Mouse (Mus musculus) limb, embryonic 11.5 days (tissue): ENCODE measurements around the gene Olfr315. TPM values are rescaled to one million over a fixed set of nuclear protein-coding genes. Genes with fewer than 3 reads are reported as not detected.
"Not testable (repeated sequence)": the region's sequence is repeated elsewhere in the genome, so short reads cannot be mapped to it uniquely, and the experiment has no call there.

Experiments used
- ATAC-seq: fragments of 200-750 bp; cut with Nextera tagmentation; 2 replicates; pipeline ENCODE4 v1.8.0; 2017; ENCODE audit warnings: low read depth; ENCODE audit not compliant: insufficient number of reproducible peaks, low FRiP score, low TSS enrichment
- DNase-seq: peaks from one replicate; pipeline ENCODE4 v3.0.0-alpha.2; 2015; ENCODE audit warnings: low spot score
- H3K27ac ChIP-seq: fragments of 300-500 bp; sonication (generic); replicated peaks from 2 replicates; pipeline ENCODE4 v1.5.1; 2014; ENCODE audit warnings: low read depth, mild to moderate bottlenecking, low read length
- H3K27me3 ChIP-seq: fragments of 300-500 bp; sonication (generic); 2 replicates; pipeline ENCODE4 v1.6.1; 2014; ENCODE audit warnings: mild to moderate bottlenecking, low read length, mixed read lengths; ENCODE audit not compliant: control insufficient read depth, insufficient read depth
- H3K36me3 ChIP-seq: fragments of 300-500 bp; sonication (generic); 2 replicates; pipeline ENCODE4 v1.6.1; 2014; ENCODE audit warnings: mild to moderate bottlenecking, low read length, moderate library complexity, mixed read lengths; ENCODE audit not compliant: control insufficient read depth, insufficient read depth
- H3K4me1 ChIP-seq: fragments of 300-500 bp; sonication (generic); 2 replicates; pipeline ENCODE4 v1.6.1; 2014; ENCODE audit warnings: low read length, mixed read lengths; ENCODE audit not compliant: control insufficient read depth, insufficient read depth
- H3K4me2 ChIP-seq: fragments of 300-500 bp; sonication (generic); 2 replicates; pipeline ENCODE4 v1.6.1; 2014; ENCODE audit warnings: low read depth, mild to moderate bottlenecking, moderate library complexity; ENCODE audit not compliant: severe bottlenecking
- H3K4me3 ChIP-seq: fragments of 300-500 bp; sonication (generic); 2 replicates; pipeline ENCODE4 v1.5.1; 2014; ENCODE audit warnings: low read depth, low read length
- H3K9ac ChIP-seq: fragments of 300-500 bp; sonication (generic); 2 replicates; pipeline ENCODE4 v1.6.1; 2014; ENCODE audit warnings: mild to moderate bottlenecking, low read length
- H3K9me3 ChIP-seq: fragments of 300-500 bp; sonication (generic); 2 replicates; pipeline ENCODE4 v1.6.1; 2016; ENCODE audit warnings: low read length; ENCODE audit not compliant: control insufficient read depth
- WGBS: fragments of 180-500 bp; shearing (Covaris S2); extraction: QIAGEN DNeasy Blood & Tissue Kit; methylation state at CpG from one replicate; pipeline ENCODE4 v1.1.7; 2014; 5-methylcytosine and 5-hydroxymethylcytosine counted together
- polyA plus RNA-seq: library from polyadenylated mRNA; unstranded; fragments of >200 nt; fragmentation: Nextera tagmentation; extraction: Ambion mirVana; gene quantifications from 2 replicates; pipeline ENCODE4 v1.2.1, GENCODE M21; 2014

Olfr315 gene
- polyA plus RNA-seq = not detected in 2 replicates

GRCm38 (mm10) chr11:58772888-58773287, at the start of gene Olfr315:
TSS of gene Olfr315 (plus strand) at chr11:58773188.
- DNase-seq = no peak
- Histone ChIP-seq H3K4me2 (no peak within 1 kb of the TSS), H3K9ac (no peak within 1 kb of the TSS), H3K27ac (no peak within 1 kb of the TSS), H3K9me3 (no peaks in the 10 kb centered on the region), H3K27me3 (no peaks in the 10 kb centered on the region), H3K4me1 (no peaks in the 10 kb centered on the region), H3K4me3 (no peak within 1 kb of the TSS), H3K36me3 (no peaks in the 10 kb centered on the region)
- ATAC-seq = no peak

- Histone ChIP-seq H3K4me3 (no peak within 1 kb of the TSS), H3K27ac (no peak within 1 kb of the TSS), H3K4me2 (no peak within 1 kb of the TSS), H3K4me1 (no peaks in the 10 kb centered on the region), H3K27me3 (no peaks in the 10 kb centered on the region), H3K9me3 (no peaks in the 10 kb centered on the region), H3K9ac (no peak within 1 kb of the TSS), H3K36me3 (no peaks in the 10 kb centered on the region)
- no peak for DNase-seq
- no peak for ATAC-seq
Observed at GRCm38 (mm10) chr11:58723914-58724313, 49.1 kb upstream of the Olfr315 start, which contains the start of gene Olfr318. TSS of gene Olfr318 (minus strand) at chr11:58724014.

GRCm38 (mm10) chr11:58727896-58728650, 44.9 kb upstream of the Olfr315 start:
- not testable (repeated sequence) for H3K4me3 ChIP-seq, DNase-seq, H3K9ac ChIP-seq, H3K9me3 ChIP-seq, H3K27me3 ChIP-seq, H3K4me2 ChIP-seq, H3K36me3 ChIP-seq, ATAC-seq, H3K4me1 ChIP-seq, H3K27ac ChIP-seq
- WGBS = 92% methylated on average over 6 of the region's 6 CpGs

- no peaks in the 10 kb centered on the region for H3K9me3 ChIP-seq
- no peak overlapping the region for H3K4me3 ChIP-seq
- 71% methylated on average over 3 of the region's 3 CpGs for WGBS
- no peaks in the 10 kb centered on the region for H3K36me3 ChIP-seq
- no peak overlapping the region for H3K27ac ChIP-seq
- no peak overlapping the region for H3K4me2 ChIP-seq
- ATAC-seq (no peak), DNase-seq (no peak)
- H3K27me3 ChIP-seq = no peaks in the 10 kb centered on the region
- H3K4me1 ChIP-seq = no peaks in the 10 kb centered on the region
- H3K9ac ChIP-seq = no peak overlapping the region
Observed at GRCm38 (mm10) chr11:58733372-58733771, 39.6 kb upstream of the Olfr315 start.

- WGBS = 63% methylated on average over 4 of the region's 4 CpGs
- Histone ChIP-seq H3K27me3 (no peaks in the 10 kb centered on the region), H3K4me3 (no peak within 1 kb of the TSS), H3K36me3 (no peaks in the 10 kb centered on the region), H3K4me1 (no peaks in the 10 kb centered on the region), H3K27ac (no peak within 1 kb of the TSS), H3K4me2 (no peak within 1 kb of the TSS), H3K9me3 (no peaks in the 10 kb centered on the region), H3K9ac (no peak within 1 kb of the TSS)
- DNase-seq (no peak), ATAC-seq (no peak)
Observed at GRCm38 (mm10) chr11:58738792-58739262, 34.2 kb upstream of the Olfr315 start, which contains the start of gene Olfr317. TSS of gene Olfr317 (minus strand) at chr11:58739212.

GRCm38 (mm10) chr11:58751096-58751495, 21.9 kb upstream of the Olfr315 start:
- H3K27me3 ChIP-seq, ATAC-seq, H3K27ac ChIP-seq, H3K9ac ChIP-seq, H3K9me3 ChIP-seq, DNase-seq, H3K4me2 ChIP-seq, H3K4me3 ChIP-seq, H3K4me1 ChIP-seq, H3K36me3 ChIP-seq: not testable (repeated sequence)
- 86% methylated on average over 18 of the region's 18 CpGs for WGBS

GRCm38 (mm10) chr11:58752434-58752833, 20.6 kb upstream of the Olfr315 start, which contains the start of gene Olfr316:
TSS of gene Olfr316 (plus strand) at chr11:58752734.
- Histone ChIP-seq H3K9ac (no peak within 1 kb of the TSS), H3K9me3 (no peaks in the 10 kb centered on the region), H3K36me3 (no peaks in the 10 kb centered on the region), H3K27ac (no peak within 1 kb of the TSS), H3K4me3 (no peak within 1 kb of the TSS), H3K4me1 (no peaks in the 10 kb centered on the region), H3K27me3 (no peaks in the 10 kb centered on the region), H3K4me2 (no peak within 1 kb of the TSS)
- no peak for DNase-seq
- ATAC-seq = no peak
- 91% methylated on average over 2 of the region's 2 CpGs for WGBS

GRCm38 (mm10) chr11:58782480-58783089, 9.6 kb downstream of the Olfr315 start, which contains the start of gene Olfr314:
TSS of gene Olfr314 (plus strand) at chr11:58782952.
- DNase-seq (no peak), ATAC-seq (no peak)
- H3K9ac ChIP-seq = no peak within 1 kb of the TSS
- H3K4me2 ChIP-seq = no peak within 1 kb of the TSS
- H3K4me1 ChIP-seq = no peaks in the 10 kb centered on the region
- WGBS = 84% methylated on average over 6 of the region's 6 CpGs
- no peak within 1 kb of the TSS for H3K4me3 ChIP-seq
- no peaks in the 10 kb centered on the region for H3K36me3 ChIP-seq
- H3K27me3 ChIP-seq = no peaks in the 10 kb centered on the region
- H3K9me3 ChIP-seq = no peaks in the 10 kb centered on the region
- H3K27ac ChIP-seq = no peak within 1 kb of the TSS
